Mouse (Mus musculus): ENCODE results near the gene Slc25a10.

- no peak for TF ChIP-seq CTCF (conservative IDR thresholded peaks at IDR 0.05; ENCODE audit: insufficient read depth, insufficient read length, low read depth, low read length)
- no peak for TF ChIP-seq POLR2A (IDR thresholded peaks at IDR 0.05; ENCODE audit: low read depth, low read length)
These were observed 43.5 kb downstream of the Slc25a10 start for GRCm38 (mm10) chr11:120535145-120535544.
